Mouse (Mus musculus): ENCODE measurements around the gene Csnk2a2. TPM values are rescaled to one million over a fixed set of nuclear protein-coding genes. Genes with fewer than 3 reads are reported as not detected.
A peak's percentile ranks its signal among the peaks of the same experiment; 100 is the strongest.

Gene Csnk2a2
- total RNA-seq (2021) = 10 to 100 TPM; 21.5 to 21.9 TPM
- long read RNA-seq, experiment 1, full-length matches to known transcripts = 8 of 94 reads
- long read RNA-seq, experiment 1, partial matches to known transcripts = 1 of 94 reads
- long read RNA-seq, experiment 1, other reads (novel, unspliced or antisense) = 85 of 94 reads
- long read RNA-seq, experiment 2, partial matches to known transcripts = 3 of 73 reads
- long read RNA-seq, experiment 2, other reads (novel, unspliced or antisense) = 67 of 73 reads

GRCm38 (mm10) chr8:95490006-95490405, at the start of gene Csnk2a2:
Gene Csnk2a2, minus strand, starts transcription at chr8:95490039.
- intact Hi-C loops (cut with DNase I) = no loop called here
- DNase-seq = no peak

DNA sequence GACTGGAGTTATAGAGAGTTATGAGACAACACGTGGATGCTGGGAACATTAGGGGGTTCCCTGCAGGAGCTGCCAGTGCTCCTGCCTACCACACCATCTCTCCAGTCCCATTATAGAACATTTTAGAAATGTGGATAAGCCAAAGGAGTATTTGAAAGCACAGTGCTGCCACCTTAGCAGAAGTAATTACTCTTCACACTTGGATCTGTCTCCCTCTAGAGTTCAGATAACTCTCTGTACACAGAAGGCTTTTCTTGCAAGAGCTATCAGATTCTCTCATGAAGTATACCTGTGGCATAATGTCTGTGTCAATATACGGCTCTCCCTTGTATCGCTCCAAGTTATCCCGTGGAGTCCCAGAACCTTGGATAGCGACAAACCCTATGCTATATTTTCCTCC, 49.6 kb upstream of the Csnk2a2 start:
- intact Hi-C loops (cut with DNase I) = no loop called here

DNA sequence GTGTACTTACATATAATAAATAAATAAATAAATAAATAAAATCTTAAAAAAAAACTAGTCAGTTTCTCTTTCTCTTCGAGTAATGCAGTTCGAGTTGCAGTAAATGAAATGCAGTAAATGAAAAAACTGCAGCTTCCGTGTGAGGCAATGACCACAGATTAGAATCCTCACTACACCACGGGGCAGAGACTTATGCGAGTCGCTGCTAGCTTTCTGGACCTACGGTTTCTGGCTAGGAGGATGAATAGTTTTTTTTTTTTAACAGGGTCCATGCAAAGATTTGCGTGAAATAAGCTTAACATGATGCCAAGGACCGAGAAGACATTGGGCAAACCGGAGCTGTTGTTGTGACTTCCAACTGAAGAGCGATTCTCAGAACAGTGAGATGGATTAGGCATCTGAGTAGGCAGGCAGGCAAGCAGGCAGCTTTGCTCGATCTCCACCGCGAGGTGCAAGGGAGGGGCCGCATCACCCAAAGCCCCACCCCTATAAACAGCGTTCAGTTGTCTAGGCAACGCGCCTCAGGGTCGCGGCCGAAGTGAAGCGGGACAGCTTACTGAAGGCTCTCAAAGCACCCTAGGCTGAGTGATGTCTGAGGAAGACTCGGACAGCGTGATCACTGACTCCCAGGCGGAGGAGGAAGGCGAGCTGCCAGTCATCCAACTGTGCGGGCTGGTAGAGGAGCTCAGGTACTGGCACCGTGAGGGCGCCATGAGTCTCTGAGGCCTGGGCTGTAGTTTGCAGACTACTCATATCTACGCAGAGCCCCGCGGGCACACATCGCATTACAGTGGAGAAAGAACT, 43.9 kb upstream of the Csnk2a2 start, which contains the start of gene Ccdc113:
Gene Ccdc113 (plus strand): TSS at position 502 of the 804 bp plus-strand sequence.
- peak in 1 of 2 experiments; percentile 17 for DNase-seq
- intact Hi-C loops (cut with DNase I) = no loop called here

More for the DNA sequence above, 49.6 kb upstream of the Csnk2a2 start:
- DNase-seq = no peak

- intact Hi-C loops (cut with DNase I) = no loop called here
- DNase-seq = no peak
Measured at GRCm38 (mm10) chr8:95532206-95532605, 42.4 kb upstream of the Csnk2a2 start.

GRCm38 (mm10) chr8:95528750-95529310, 39.0 kb upstream of the Csnk2a2 start:
- intact Hi-C loops (cut with DNase I) = no loop called here
- DNase-seq = no peak

DNA sequence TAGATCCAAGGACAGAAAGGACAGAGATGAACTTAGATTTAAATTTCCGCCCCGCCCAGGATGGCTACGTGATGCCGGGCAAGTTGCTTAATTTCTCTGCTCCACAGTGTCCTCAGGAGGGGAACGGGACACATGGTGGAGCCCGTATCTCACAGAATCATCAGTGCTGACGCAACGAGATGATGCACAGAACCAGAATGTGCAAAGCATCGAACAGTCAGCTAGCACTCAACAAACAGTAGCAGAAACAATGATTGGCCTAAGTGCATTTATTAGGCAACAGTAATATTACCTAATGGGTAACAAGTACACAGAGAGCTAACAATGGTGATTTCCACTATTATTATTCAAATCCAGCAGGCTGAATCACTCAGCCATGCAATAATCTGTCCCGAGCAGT, 38.4 kb upstream of the Csnk2a2 start:
- DNase-seq = no peak
- intact Hi-C loops (cut with DNase I) = no loop called here

DNA sequence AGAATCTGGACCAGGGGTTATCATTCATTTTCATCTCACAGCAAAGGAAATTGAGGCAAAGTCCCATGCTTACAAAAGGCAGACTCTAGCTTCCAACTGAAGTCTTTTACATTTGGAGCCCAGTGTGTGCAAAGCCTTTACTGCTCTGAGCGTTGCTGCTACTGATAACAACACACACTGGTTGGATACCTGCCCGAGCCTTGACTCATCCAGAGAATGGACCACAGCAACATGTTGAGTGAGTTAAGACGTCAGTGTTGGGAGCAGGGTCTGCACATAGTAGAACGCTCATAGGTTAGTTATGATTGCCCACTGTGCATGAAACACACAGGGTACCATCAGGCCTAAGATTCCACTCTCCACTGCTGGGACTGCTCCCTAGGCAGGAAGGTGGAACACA, 34.2 kb upstream of the Csnk2a2 start:
- no peak for DNase-seq
- intact Hi-C loops (cut with DNase I) = no loop called here

DNA sequence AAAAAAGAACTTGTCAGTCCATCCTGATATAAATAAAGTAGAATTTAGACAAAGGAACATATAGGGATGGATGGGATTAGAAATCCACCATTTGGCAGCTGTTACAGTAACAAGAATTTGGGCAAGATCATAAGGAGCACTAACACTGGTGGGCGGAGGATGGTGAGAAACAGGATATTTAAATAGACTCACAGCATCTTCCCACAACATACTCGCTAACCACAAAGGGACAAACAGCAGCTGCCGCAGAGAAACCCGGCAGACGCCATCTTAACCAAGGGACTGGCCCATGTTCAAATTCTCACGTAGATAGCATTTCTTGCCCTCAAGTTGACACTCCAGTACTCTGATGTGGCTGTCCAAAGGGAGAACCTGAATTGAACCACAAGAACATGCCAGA, 27.1 kb upstream of the Csnk2a2 start:
- DNase-seq = no peak
- intact Hi-C loops (cut with DNase I) = no loop called here

- intact Hi-C loops (cut with DNase I) = no loop called here
- no peak for DNase-seq
Measured at GRCm38 (mm10) chr8:95513219-95513618, 23.4 kb upstream of the Csnk2a2 start.

- intact Hi-C loops (cut with DNase I) = no loop called here
- no peak for DNase-seq
Measured at GRCm38 (mm10) chr8:95512257-95512656, 22.4 kb upstream of the Csnk2a2 start.

GRCm38 (mm10) chr8:95506245-95506644, 16.4 kb upstream of the Csnk2a2 start:
- no peak for DNase-seq
- intact Hi-C loops (cut with DNase I) = no loop called here

- intact Hi-C loops (cut with DNase I) = no loop called here
- DNase-seq = no peak
Measured at GRCm38 (mm10) chr8:95505606-95506005, 15.8 kb upstream of the Csnk2a2 start.

DNA sequence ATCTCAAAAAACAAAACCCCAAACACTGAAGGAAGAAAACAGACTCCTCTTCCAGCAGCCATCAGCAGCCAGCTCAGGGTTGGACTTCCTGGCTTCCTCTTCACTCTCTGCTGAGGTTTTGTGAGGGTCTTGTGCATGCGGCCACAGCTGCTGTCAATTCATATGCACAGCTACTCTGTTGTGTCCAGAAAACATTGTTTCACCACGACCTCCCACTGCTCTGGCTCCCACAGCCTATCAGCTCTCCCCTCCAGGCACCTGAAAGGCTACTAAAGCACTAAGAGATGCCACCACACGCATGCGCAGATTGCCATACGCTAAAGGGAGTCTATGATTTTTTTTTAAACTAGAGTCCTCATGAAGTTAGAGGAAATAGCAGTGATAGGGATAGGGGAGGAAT, 15.0 kb upstream of the Csnk2a2 start:
- DNase-seq = no peak
- intact Hi-C loops (cut with DNase I) = no loop called here

GRCm38 (mm10) chr8:95502431-95502830, 12.6 kb upstream of the Csnk2a2 start:
- intact Hi-C loops (cut with DNase I) = no loop called here
- no peak for DNase-seq

GRCm38 (mm10) chr8:95500436-95500835, 10.6 kb upstream of the Csnk2a2 start:
- intact Hi-C loops (cut with DNase I) = no loop called here
- no peak for DNase-seq

DNA sequence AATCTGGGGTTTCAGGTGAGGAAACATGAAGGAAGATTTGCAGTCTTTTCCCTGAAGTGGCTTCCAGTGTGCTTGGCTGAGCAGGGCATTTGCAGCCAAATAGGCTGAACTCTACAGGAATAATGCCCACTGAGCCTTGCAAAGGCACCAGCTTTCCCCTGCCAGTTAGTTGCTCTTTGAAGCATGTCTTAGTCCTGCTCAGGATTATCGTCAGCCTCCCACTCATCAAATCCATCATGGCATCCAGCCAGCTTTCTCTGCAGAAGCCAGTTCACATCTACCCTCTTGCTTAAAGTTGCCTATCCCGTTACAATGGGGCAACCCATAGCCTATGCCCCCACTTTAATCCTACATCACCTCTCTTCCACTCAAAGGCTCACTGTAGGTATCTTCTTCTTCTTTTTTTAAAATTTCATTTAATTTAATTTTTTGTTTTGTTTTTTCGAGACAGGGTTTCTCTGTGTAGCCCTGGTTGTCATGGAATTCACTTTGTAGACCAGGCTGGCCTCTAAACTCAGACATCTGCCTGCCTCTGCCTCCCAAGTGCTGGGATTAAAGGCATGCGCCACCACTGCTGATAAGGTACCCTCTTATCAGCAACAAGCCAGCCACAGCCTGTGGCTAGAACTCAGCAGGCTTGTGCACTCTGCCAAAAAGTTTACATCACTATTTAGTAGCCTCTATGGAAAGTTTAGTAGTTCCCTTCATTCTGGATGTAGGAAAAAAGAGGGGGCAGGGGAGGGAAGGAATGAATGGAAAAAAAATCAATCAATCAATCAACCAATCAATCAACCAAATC, 9.6 kb upstream of the Csnk2a2 start:
- intact Hi-C loops (cut with DNase I) = no loop called here
- DNase-seq = no peak

- intact Hi-C loops (cut with DNase I) = no loop called here
- DNase-seq = no peak
Measured at GRCm38 (mm10) chr8:95497821-95498220, 8.0 kb upstream of the Csnk2a2 start.

- intact Hi-C loops (cut with DNase I) = no loop called here
- no peak for DNase-seq
Measured at GRCm38 (mm10) chr8:95496420-95496819, 6.6 kb upstream of the Csnk2a2 start.

DNA sequence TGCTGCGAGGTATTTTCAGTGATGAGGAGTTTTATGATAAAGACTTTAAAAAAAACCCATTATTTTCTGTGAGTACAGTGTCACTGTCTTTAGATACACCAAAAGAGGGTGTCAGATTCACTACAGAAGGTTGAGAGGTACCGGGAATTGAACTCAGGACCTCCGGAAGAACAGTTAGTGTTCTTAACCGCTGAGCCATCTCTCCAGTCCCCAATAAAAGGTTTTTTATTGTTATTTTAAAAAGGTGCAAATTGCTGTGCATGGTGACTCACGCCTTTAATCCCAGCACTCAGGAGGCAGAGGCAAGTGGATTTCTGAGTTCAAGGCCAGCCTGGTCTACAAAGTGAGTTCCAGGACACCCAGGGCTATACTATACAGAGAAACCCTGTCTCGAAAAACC, 5.6 kb upstream of the Csnk2a2 start:
- intact Hi-C loops (cut with DNase I) = no loop called here
- DNase-seq = no peak

DNA sequence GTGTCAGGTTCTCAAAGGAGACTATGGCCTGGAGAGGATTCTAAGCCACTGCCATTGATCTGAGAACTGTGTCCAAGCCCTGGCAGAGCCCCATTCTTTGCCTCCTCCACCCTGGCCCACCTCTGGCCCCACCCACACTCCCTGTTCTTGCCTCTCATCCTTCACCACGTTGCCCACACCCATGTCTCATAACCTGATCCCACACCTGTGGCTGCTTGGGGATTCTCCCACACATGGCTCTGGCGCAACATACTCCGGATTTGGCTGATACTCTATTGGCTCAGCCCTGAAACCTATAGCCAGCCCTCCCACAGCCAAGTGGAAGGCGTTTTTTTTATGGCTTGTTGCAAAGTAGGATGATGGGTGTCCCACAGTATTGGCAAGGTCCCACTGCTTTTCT, 2.2 kb upstream of the Csnk2a2 start:
- DNase-seq = no peak
- intact Hi-C loops (cut with DNase I) = no loop called here

Data from gastrocnemius, postnatal 36 days (tissue).